Mouse (Mus musculus) lung, adult 2 months (tissue): ENCODE results near the gene Stim2. TPM values are rescaled to one million over a fixed set of nuclear protein-coding genes. Genes with fewer than 3 reads are reported as not detected.

ENCODE experiments used
- DNase-seq: peaks from one replicate; pipeline ENCODE4 v3.0.0; 2022
- H3K4me1 ChIP-seq: fragments of 200-500 bp; 2 replicates; pipeline ENCODE4 v1.6.1; 2011; ENCODE audit warnings: low read length; ENCODE audit not compliant: control insufficient read depth, insufficient read depth
- H3K4me3 ChIP-seq: fragments of 200-500 bp; replicated peaks from 2 replicates; pipeline ENCODE3; 2011; ENCODE audit warnings: low read depth, mild to moderate bottlenecking, control low read depth, low read length; ENCODE audit errors: extremely low read depth
- CTCF ChIP-seq: fragments of 200-500 bp; IDR thresholded peaks from 2 replicates; pipeline ENCODE4 v1.5.1; 2011; ENCODE audit warnings: mild to moderate bottlenecking, low read length, control low read depth; ENCODE audit not compliant: insufficient read depth
- POLR2A ChIP-seq: fragments of 200-500 bp; IDR thresholded peaks from 2 replicates; pipeline ENCODE4 v1.6.1; 2011; ENCODE audit warnings: low read depth, mild to moderate bottlenecking, control low read depth, low read length, borderline replicate concordance; ENCODE audit errors: extremely low read depth
- WGBS: fragments of 180-500 bp; shearing (Covaris S2); methylation state at CpG from one replicate; pipeline ENCODE4 v1.1.7; 2018; 5-methylcytosine and 5-hydroxymethylcytosine counted together
- polyA plus RNA-seq: library from polyadenylated mRNA; depleted of rRNA; stranded (reverse); fragments of >200 nt; gene quantifications from 2 replicates; pipeline ENCODE4 v1.2.3, GENCODE M21; 2012

Gene Stim2
- polyA plus RNA-seq, 1 experiment: 34.2 TPM

DNA sequence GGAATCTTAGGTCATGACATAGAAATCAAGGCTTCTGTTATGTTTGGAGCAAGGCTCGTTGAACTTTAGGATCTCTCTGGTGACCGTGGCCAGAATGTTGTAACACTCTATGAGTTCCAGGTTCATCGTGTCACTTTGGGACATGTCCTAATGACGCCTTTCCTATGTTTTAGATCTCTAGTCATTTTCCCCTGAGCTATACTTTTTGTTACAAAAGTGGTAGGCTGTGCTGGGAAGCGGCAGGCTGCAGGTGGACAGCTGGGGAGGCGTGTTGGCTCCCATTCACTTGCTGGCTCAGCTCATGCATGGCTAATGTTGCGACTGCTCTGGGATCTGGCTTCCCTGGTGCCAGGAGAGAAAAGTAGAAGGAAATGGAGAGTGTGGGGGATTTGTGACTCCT lies 5.7 kb upstream of the Stim2 start:
- Histone ChIP-seq H3K4me1 (no peaks in the 10 kb centered on the region), H3K4me3 (no peak overlapping the region)
- no peak for DNase-seq
- TF ChIP-seq CTCF: no peak
- 75% methylated on average over 7 of the region's 7 CpGs for WGBS

- DNase-seq: no peak
- Histone ChIP-seq H3K4me3 (no peak overlapping the region), H3K4me1 (no peaks in the 10 kb centered on the region; the same call in 1 of the 2 replicates)
- WGBS: 31% methylated on average over 4 of the region's 4 CpGs
- TF ChIP-seq POLR2A: no peak
- TF ChIP-seq CTCF: no peak
Measured at GRCm38 (mm10) chr5:53994576-53994975, 3.7 kb upstream of the Stim2 start.

GRCm38 (mm10) chr5:53995316-53995715 lies 3.0 kb upstream of the Stim2 start:
- Histone ChIP-seq H3K4me3 (peak overlapping the region; percentile 55), H3K4me1 (no peaks in the 10 kb centered on the region; the same call in 1 of the 2 replicates)
- WGBS: under 1% methylated on average over 34 of the region's 34 CpGs
- DNase-seq: peak; percentile 79
- TF ChIP-seq CTCF: no peak
- 0 out of 2 replicates have a peak, but pooled peaks have one; percentile 3 for TF ChIP-seq POLR2A

DNA sequence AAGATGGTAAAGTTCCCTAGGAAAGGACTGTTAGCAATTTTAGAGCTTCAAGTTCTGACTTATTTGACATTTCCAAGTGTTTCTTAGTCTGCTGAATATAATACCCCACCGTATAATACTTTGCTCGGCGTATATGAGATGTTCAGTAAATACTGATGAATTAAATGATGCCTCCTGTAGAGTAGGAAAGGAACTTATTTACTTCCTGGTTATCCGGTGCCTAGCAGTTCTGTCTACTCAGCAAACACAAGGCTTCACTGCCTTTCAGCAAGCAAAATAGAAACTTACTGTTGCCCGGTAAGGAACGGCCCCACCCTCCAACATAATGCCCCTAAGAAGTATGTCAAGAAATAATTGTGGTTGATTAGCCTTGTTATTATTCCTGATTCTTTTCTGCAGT lies 1.5 kb upstream of the Stim2 start:
- TF ChIP-seq CTCF (no peak), POLR2A (no peak)
- no peak for DNase-seq
- H3K4me3 ChIP-seq: no peak overlapping the region
- 69% methylated on average over 6 of the region's 6 CpGs for WGBS
- H3K4me1 ChIP-seq: peaks cover 2% of the 10 kb centered on the region

DNA sequence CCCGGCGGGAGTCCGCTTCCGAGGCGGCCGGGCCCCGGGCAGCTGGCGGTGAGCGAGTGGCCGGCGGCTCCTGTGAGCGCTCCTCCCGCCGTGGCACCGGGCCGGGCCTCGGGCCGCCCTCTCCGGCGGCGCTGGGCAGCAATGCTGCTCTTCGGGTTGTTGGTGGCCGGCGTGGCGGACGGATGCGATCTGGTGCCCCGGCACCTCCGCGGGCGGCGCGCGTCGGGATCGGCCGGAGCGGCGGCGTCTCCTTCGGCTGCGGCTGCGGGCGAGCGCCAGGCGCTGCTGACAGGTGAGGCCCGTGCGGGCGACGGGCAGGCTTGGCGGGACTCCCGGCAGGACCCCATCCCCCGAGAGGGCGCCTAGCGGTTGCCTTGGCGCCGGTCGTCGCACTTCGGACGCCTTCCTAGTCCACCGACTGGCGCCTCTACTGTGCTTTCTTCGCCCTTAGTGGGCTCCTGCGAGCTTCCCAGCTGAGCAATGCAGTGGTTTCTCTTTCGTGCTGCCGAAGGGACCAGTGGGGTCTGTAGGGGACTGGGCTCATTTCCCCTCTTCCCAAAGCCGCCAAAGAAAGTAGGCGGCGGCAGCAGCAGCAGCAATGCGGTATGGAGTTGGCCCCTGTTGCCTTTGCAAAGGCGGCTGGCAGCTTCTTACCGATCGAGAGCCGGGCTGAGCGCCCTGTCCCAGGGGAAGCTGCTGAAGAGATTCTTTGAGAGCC lies 603 bp downstream of the Stim2 start:
- TF ChIP-seq POLR2A (no peak), CTCF (no peak)
- under 1% methylated on average over 73 of the region's 76 CpGs for WGBS

DNA sequence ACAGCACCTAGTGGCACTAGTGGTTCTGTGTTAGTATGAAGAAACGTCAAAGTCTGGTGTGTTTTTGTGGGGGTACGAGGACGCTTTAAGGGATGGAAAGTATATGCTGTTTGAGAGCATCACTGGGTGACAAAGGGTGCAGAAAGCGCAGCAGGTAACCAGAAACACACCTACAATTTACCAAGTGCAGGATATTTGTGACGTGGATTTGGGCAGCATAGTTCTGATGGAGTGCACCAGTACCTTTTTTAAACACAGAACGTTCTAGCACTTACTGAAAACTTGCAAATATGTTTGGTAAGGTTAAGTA lies 1.1 kb downstream of the Stim2 start:
- WGBS: 0% methylated on average over 6 of the region's 6 CpGs
- TF ChIP-seq POLR2A: no peak
- TF ChIP-seq CTCF: no peak
- peak overlapping the region; percentile 91 for H3K4me3 ChIP-seq
- peaks cover 2% of the 10 kb centered on the region for H3K4me1 ChIP-seq
- DNase-seq: no peak

More for the DNA sequence above, 603 bp downstream of the Stim2 start:
- peak overlapping the region; percentile 91 for H3K4me3 ChIP-seq
- peak; percentile 76 for DNase-seq
- H3K4me1 ChIP-seq: peaks cover 2% of the 10 kb centered on the region

GRCm38 (mm10) chr5:53999831-54000230 lies 1.5 kb downstream of the Stim2 start:
- no peak for DNase-seq
- peak overlapping the region; percentile 91 for H3K4me3 ChIP-seq
- peaks cover 2% of the 10 kb centered on the region for H3K4me1 ChIP-seq
- no peak for TF ChIP-seq CTCF
- TF ChIP-seq POLR2A: no peak
- 1% methylated on average over 2 of the region's 2 CpGs for WGBS

DNA sequence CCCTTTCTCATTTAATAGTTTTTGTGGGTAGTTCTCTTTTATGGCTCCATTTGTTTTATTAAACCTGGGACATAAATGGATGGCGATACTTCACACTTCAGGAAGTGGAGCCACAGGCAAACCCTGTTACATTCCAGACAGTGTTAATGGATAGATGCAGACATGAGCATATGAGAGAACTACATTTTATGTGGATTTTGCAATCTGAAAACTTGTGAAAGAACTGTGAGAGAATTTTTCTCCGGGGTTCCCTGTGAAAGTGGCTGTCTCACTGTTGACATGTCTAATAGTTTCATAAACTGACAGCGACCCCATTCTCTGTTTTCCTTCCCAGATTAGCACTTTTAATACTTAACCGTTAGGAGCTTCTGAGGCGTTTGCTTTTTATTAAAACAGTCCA lies 2.7 kb downstream of the Stim2 start:
- peaks cover 10% of the 10 kb centered on the region for H3K4me1 ChIP-seq
- no peak overlapping the region for H3K4me3 ChIP-seq
- TF ChIP-seq CTCF (no peak), POLR2A (no peak)
- WGBS: 26% methylated on average over 5 of the region's 5 CpGs
- DNase-seq: no peak

- Histone ChIP-seq H3K4me3 (no peak overlapping the region), H3K4me1 (peaks cover 15% of the 10 kb centered on the region)
- 69% methylated on average over 2 of the region's 2 CpGs for WGBS
- TF ChIP-seq POLR2A (no peak), CTCF (no peak)
- no peak for DNase-seq
Measured at GRCm38 (mm10) chr5:54005111-54005864, 7.0 kb downstream of the Stim2 start.

GRCm38 (mm10) chr5:54005865-54006225 lies 7.5 kb downstream of the Stim2 start:
- DNase-seq: no peak
- 30% methylated on average over 6 of the region's 6 CpGs for WGBS
- Histone ChIP-seq H3K4me1 (peaks cover 14% of the 10 kb centered on the region), H3K4me3 (no peak overlapping the region)
- TF ChIP-seq CTCF: no peak
- no peak for TF ChIP-seq POLR2A

GRCm38 (mm10) chr5:54006845-54007244 lies 8.5 kb downstream of the Stim2 start:
- DNase-seq: no peak
- no peak overlapping the region for H3K4me3 ChIP-seq
- WGBS: 98% methylated on average over 1 of the region's 1 CpGs
- TF ChIP-seq POLR2A (no peak), CTCF (no peak)
- peaks cover 13% of the 10 kb centered on the region for H3K4me1 ChIP-seq
